ENCODE assay signal across 8 mouse cellular contexts in the genomic region with DNA sequence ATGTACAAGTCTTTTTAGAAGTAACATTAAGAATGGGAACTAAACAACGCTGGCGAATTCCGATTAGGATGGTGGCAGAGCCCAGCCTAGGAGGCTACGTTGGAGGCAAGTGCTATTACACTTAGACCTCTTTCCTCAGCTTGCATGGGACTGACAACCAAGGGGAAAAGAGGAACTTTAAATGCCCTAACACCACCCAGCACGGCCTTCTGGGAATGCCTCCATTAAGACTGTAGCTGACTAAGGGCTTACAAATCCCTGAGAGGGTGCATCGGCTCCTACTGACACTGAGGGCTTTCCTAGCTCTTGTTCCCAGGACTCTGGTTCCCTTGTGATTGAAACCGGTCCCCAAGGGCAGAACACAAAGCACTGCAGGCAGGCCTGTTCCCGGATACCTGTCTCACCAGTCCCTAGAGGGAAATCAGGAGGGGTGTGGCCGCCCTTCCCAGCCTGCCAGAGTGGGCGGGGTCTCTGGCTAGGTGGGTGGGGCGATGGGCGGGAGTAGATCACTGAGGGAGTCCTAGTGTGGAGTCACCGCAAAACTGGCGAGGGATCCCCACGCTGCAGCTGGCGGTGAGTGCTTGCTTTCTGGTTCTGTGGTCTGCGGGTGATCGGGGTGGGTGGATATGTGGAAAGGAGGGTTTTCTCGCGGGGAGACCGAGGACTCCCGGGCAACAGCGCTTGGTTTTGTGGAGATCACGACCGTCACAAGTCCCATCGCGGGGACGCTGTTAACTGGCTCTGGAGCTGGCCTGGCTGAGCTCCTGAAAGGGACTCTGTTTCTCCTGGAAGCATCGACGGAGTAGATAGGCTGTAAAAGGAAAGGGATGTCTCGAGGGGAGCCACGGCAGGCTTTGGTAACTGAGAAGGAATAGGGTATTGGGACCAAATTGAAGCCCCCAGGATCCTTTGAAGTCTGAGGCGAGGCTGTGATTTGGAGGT. TPM values are rescaled to one million over a fixed set of nuclear protein-coding genes. Genes with fewer than 3 reads are reported as not detected.
DNase-seq lines count a peak whose midpoint lies in the region; ATAC-seq and TF ChIP-seq lines count a peak whose summit lies in the region.

Nod2 (plus strand) TSS at position 479 of the 942 bp plus-strand sequence.

- H3K27me3 ChIP-seq in intestine, embryonic 15.5 days (replicated peaks) = no peaks in the 10 kb centered on the region; the same call in 1 of the 2 replicates
- peaks cover 7% of the 10 kb centered on the region; the same call in 1 of the 2 replicates for H3K27me3 ChIP-seq in liver, embryonic 15.5 days
- H3K27me3 ChIP-seq in testis, adult 2 months (ENCODE audit: control insufficient read depth, insufficient read depth, low read length) = no peaks in the 10 kb centered on the region

- H3K27ac ChIP-seq in intestine, embryonic 15.5 days = no peak within 1 kb of the TSS
- H3K27ac ChIP-seq in liver, embryonic 15.5 days (replicated peaks) = no peak within 1 kb of the TSS
- H3K27ac ChIP-seq in testis, adult 2 months (ENCODE audit: control insufficient read depth, insufficient read depth, low read depth, low read length) = no peak within 1 kb of the TSS

- peak within 1 kb of the TSS; percentile 44 for H3K4me3 ChIP-seq in intestine, embryonic 15.5 days (replicated peaks)
- peak within 1 kb of the TSS; percentile 42 for H3K4me3 ChIP-seq in liver, embryonic 15.5 days (replicated peaks)
- peak within 1 kb of the TSS; percentile 72 for H3K4me3 ChIP-seq in testis, adult 2 months (ENCODE audit: control insufficient read depth, low read depth, low read length)

- TF ChIP-seq POLR2A in testis, adult 2 months (IDR thresholded peaks at IDR 0.05; ENCODE audit: control insufficient read depth, low read depth, low read length) = no peak

- peak; percentile 89 for DNase-seq in 3134 (ENCODE audit: extremely low read depth, insufficient read length, low spot score)
- peak; percentile 89 to 97 for DNase-seq in adrenal gland, adult (ENCODE audit: inconsistent age in 2 of 2, low spot score in 1 of 2)
- peak; percentile 79 for DNase-seq in embryo, embryonic 11 days
- peak; percentile 69 for DNase-seq in neural tube, embryonic 10.5 days (ENCODE audit: extremely low spot score, low spot score)

- no peak for TF ChIP-seq CTCF in testis, adult 2 months (IDR thresholded peaks at IDR 0.05; ENCODE audit: control insufficient read depth, insufficient read depth, insufficient replicate concordance, low read depth, low read length)

- no peaks in the 10 kb centered on the region for H3K9me3 ChIP-seq in intestine, embryonic 15.5 days
- H3K9me3 ChIP-seq in liver, embryonic 15.5 days (replicated peaks) = no peaks in the 10 kb centered on the region

- H3K9ac ChIP-seq in intestine, embryonic 15.5 days = peak within 1 kb of the TSS; percentile 44
- H3K9ac ChIP-seq in liver, embryonic 15.5 days = 0 out of 2 replicates have a peak within 1 kb of the TSS, but pooled peaks have one; percentile 11

- no peaks in the 10 kb centered on the region for H3K36me3 ChIP-seq in intestine, embryonic 15.5 days
- no peaks in the 10 kb centered on the region for H3K36me3 ChIP-seq in liver, embryonic 15.5 days (replicated peaks)
- no peaks in the 10 kb centered on the region for H3K36me3 ChIP-seq in testis, adult 2 months (ENCODE audit: control insufficient read depth, insufficient read depth, low read length)

- peak within 1 kb of the TSS; percentile 85 for H3K4me2 ChIP-seq in intestine, embryonic 15.5 days (replicated peaks)
- H3K4me2 ChIP-seq in liver, embryonic 15.5 days = peak within 1 kb of the TSS; percentile 64

- WGBS in intestine, embryonic 15.5 days = 11% methylated on average over 33 of the region's 33 CpGs
- 10% methylated on average over 33 of the region's 33 CpGs for WGBS in liver, embryonic 15.5 days (ENCODE audit: insufficient replicate concordance)

- ATAC-seq in granulocyte monocyte progenitor cell, adult 5-6 weeks (replicated peaks; ENCODE audit: poor library complexity, severe bottlenecking) = peak; percentile 81
- peak; percentile 94 for ATAC-seq in intestine, embryonic 15.5 days
- peak; percentile 56 for ATAC-seq in liver, embryonic 15.5 days (ENCODE audit: insufficient read depth)

- peaks cover 10% of the 10 kb centered on the region for H3K4me1 ChIP-seq in intestine, embryonic 15.5 days (replicated peaks)
- H3K4me1 ChIP-seq in liver, embryonic 15.5 days (replicated peaks) = 0 out of 2 replicates have a peak, but pooled peaks cover 11% of the 10 kb centered on the region
- peaks cover 15% of the 10 kb centered on the region for H3K4me1 ChIP-seq in testis, adult 2 months (ENCODE audit: control insufficient read depth, insufficient read depth, low read length)

RNA-seq across cellular contexts. Expression of gene Nod2, which starts in this region (rescaled TPM):
- total RNA-seq in granulocyte monocyte progenitor cell, adult 5-6 weeks (2014; fragmentation: Nextera tagmentation) = 0.26 TPM in 1 of 2 replicates, not detected in the other
- total RNA-seq in granulocyte monocyte progenitor cell, adult 5-6 weeks (2017) = 0.47 and 1.1 TPM in 2 replicates
- polyA plus RNA-seq in intestine, embryonic 15.5 days (2015; fragmentation: Nextera tagmentation; extraction: Ambion mirVana) = 0.15 and 0.19 TPM in 2 replicates
- 0.08 and 0.09 TPM in 2 replicates for polyA plus RNA-seq in liver, embryonic 15.5 days (2015; fragmentation: Nextera tagmentation; extraction: Ambion mirVana)
- 0.26 and 0.27 TPM in 2 replicates for polyA plus RNA-seq in testis, adult 2 months (2012; rRNA removed)

Comparison
In these comparisons a context has a peak if more than half of its experiments do, and no peak if none do; other contexts are left out.
1. Peak in ATAC-seq, H3K4me3 ChIP-seq, H3K9ac ChIP-seq and H3K4me2 ChIP-seq in intestine, embryonic 15.5 days; RNA of the gene not detected or under 1 TPM.
2. Peak in ATAC-seq, H3K4me3 ChIP-seq, H3K9ac ChIP-seq and H3K4me2 ChIP-seq in liver, embryonic 15.5 days; RNA of the gene not detected or under 1 TPM.